Mouse (Mus musculus): ENCODE data around the gene Stab2. TPM values are rescaled to one million over a fixed set of nuclear protein-coding genes. Genes with fewer than 3 reads are reported as not detected.

Stab2 gene
- polyA plus RNA-seq, 1 experiment from 2014 or later: 0.26 TPM

- H3K27ac ChIP-seq (replicated peaks): no peak overlapping the region
- no peaks in the 10 kb centered on the region for H3K9me3 ChIP-seq
- no peak overlapping the region for H3K4me3 ChIP-seq
- no peak for DNase-seq (ENCODE audit: low spot score)
- H3K36me3 ChIP-seq (replicated peaks): no peaks in the 10 kb centered on the region
- no peaks in the 10 kb centered on the region for H3K4me1 ChIP-seq
- 90% methylated on average over 7 of the region's 7 CpGs for WGBS
- no peaks in the 10 kb centered on the region for H3K27me3 ChIP-seq (replicated peaks; ENCODE audit: low read depth, poor library complexity, severe bottlenecking)
These were observed 129.1 kb downstream of the Stab2 start for GRCm38 (mm10) chr10:86878721-86879120.

GRCm38 (mm10) chr10:86872591-86872990 lies 135.2 kb downstream of the Stab2 start:
- Histone ChIP-seq H3K4me1 (no peaks in the 10 kb centered on the region), H3K36me3 (replicated peaks) (no peaks in the 10 kb centered on the region), H3K9me3 (no peaks in the 10 kb centered on the region), H3K27me3 (replicated peaks; ENCODE audit: low read depth, poor library complexity, severe bottlenecking) (no peaks in the 10 kb centered on the region), H3K27ac (replicated peaks) (no peak overlapping the region), H3K4me3 (no peak overlapping the region)
- WGBS: 77% methylated on average over 5 of the region's 5 CpGs
- no peak for DNase-seq (ENCODE audit: low spot score)

- Histone ChIP-seq H3K36me3 (replicated peaks) (no peaks in the 10 kb centered on the region), H3K27me3 (replicated peaks; ENCODE audit: low read depth, poor library complexity, severe bottlenecking) (no peaks in the 10 kb centered on the region), H3K4me3 (no peak overlapping the region), H3K4me1 (no peaks in the 10 kb centered on the region), H3K27ac (replicated peaks) (no peak overlapping the region), H3K9me3 (no peaks in the 10 kb centered on the region)
- 78% methylated on average over 7 of the region's 7 CpGs for WGBS
- no peak for DNase-seq (ENCODE audit: low spot score)
These were observed 135.7 kb downstream of the Stab2 start for GRCm38 (mm10) chr10:86872121-86872520.

GRCm38 (mm10) chr10:86863429-86863828 lies 144.4 kb downstream of the Stab2 start:
- no peaks in the 10 kb centered on the region for H3K9me3 ChIP-seq
- H3K27ac ChIP-seq (replicated peaks): no peak overlapping the region
- 83% methylated on average over 6 of the region's 6 CpGs for WGBS

GRCm38 (mm10) chr10:86862496-86862895 lies 145.3 kb downstream of the Stab2 start:
- Histone ChIP-seq H3K27me3 (replicated peaks; ENCODE audit: low read depth, poor library complexity, severe bottlenecking) (no peaks in the 10 kb centered on the region), H3K4me3 (no peak overlapping the region), H3K36me3 (replicated peaks) (no peaks in the 10 kb centered on the region), H3K4me1 (no peaks in the 10 kb centered on the region), H3K27ac (replicated peaks) (no peak overlapping the region), H3K9me3 (no peaks in the 10 kb centered on the region)
- 91% methylated on average over 6 of the region's 6 CpGs for WGBS
- DNase-seq (ENCODE audit: low spot score): no peak

More at GRCm38 (mm10) chr10:86863429-86863828, 144.4 kb downstream of the Stab2 start:
- H3K4me3 ChIP-seq: no peak overlapping the region
- no peaks in the 10 kb centered on the region for H3K27me3 ChIP-seq (replicated peaks; ENCODE audit: low read depth, poor library complexity, severe bottlenecking)
- H3K4me1 ChIP-seq: no peaks in the 10 kb centered on the region
- DNase-seq (ENCODE audit: low spot score): no peak
- H3K36me3 ChIP-seq (replicated peaks): no peaks in the 10 kb centered on the region

- H3K27ac ChIP-seq (replicated peaks): no peak overlapping the region
- no peaks in the 10 kb centered on the region for H3K36me3 ChIP-seq (replicated peaks)
- WGBS: 79% methylated on average over 4 of the region's 4 CpGs
- H3K4me1 ChIP-seq: no peaks in the 10 kb centered on the region
- DNase-seq (ENCODE audit: low spot score): no peak
- no peaks in the 10 kb centered on the region for H3K9me3 ChIP-seq
- H3K27me3 ChIP-seq (replicated peaks; ENCODE audit: low read depth, poor library complexity, severe bottlenecking): no peaks in the 10 kb centered on the region
- H3K4me3 ChIP-seq: no peak overlapping the region
These were observed 147.4 kb downstream of the Stab2 start for GRCm38 (mm10) chr10:86860396-86860795.

- DNase-seq (ENCODE audit: low spot score): no peak
- H3K36me3 ChIP-seq (replicated peaks): no peaks in the 10 kb centered on the region
- no peak overlapping the region for H3K4me3 ChIP-seq
- no peaks in the 10 kb centered on the region for H3K9me3 ChIP-seq
- no peaks in the 10 kb centered on the region for H3K4me1 ChIP-seq
- no peaks in the 10 kb centered on the region for H3K27me3 ChIP-seq (replicated peaks; ENCODE audit: low read depth, poor library complexity, severe bottlenecking)
- WGBS: 81% methylated on average over 3 of the region's 3 CpGs
- H3K27ac ChIP-seq (replicated peaks): no peak overlapping the region
These were observed 154.4 kb downstream of the Stab2 start for GRCm38 (mm10) chr10:86853433-86853832.

- WGBS: 84% methylated on average over 6 of the region's 6 CpGs
- no peaks in the 10 kb centered on the region for H3K27me3 ChIP-seq (replicated peaks; ENCODE audit: low read depth, poor library complexity, severe bottlenecking)
- H3K36me3 ChIP-seq (replicated peaks): no peaks in the 10 kb centered on the region
- DNase-seq (ENCODE audit: low spot score): no peak
- no peaks in the 10 kb centered on the region for H3K4me1 ChIP-seq
- H3K4me3 ChIP-seq: no peak overlapping the region
- H3K27ac ChIP-seq (replicated peaks): no peak overlapping the region
- H3K9me3 ChIP-seq: no peaks in the 10 kb centered on the region
These were observed 155.7 kb downstream of the Stab2 start for GRCm38 (mm10) chr10:86852160-86852559.

- no peaks in the 10 kb centered on the region for H3K36me3 ChIP-seq (replicated peaks)
- no peaks in the 10 kb centered on the region for H3K27me3 ChIP-seq (replicated peaks; ENCODE audit: low read depth, poor library complexity, severe bottlenecking)
- no peaks in the 10 kb centered on the region for H3K4me1 ChIP-seq
- no peak overlapping the region for H3K4me3 ChIP-seq
- DNase-seq (ENCODE audit: low spot score): no peak
- H3K9me3 ChIP-seq: no peaks in the 10 kb centered on the region
- 85% methylated on average over 4 of the region's 4 CpGs for WGBS
- H3K27ac ChIP-seq (replicated peaks): no peak overlapping the region
These were observed 158.3 kb downstream of the Stab2 start for GRCm38 (mm10) chr10:86849508-86849907.

GRCm38 (mm10) chr10:86849087-86849486 lies 158.7 kb downstream of the Stab2 start:
- WGBS: 93% methylated on average over 4 of the region's 4 CpGs
- H3K4me3 ChIP-seq: no peak overlapping the region
- H3K9me3 ChIP-seq: no peaks in the 10 kb centered on the region
- no peaks in the 10 kb centered on the region for H3K36me3 ChIP-seq (replicated peaks)
- DNase-seq (ENCODE audit: low spot score): no peak
- H3K27me3 ChIP-seq (replicated peaks; ENCODE audit: low read depth, poor library complexity, severe bottlenecking): no peaks in the 10 kb centered on the region
- H3K4me1 ChIP-seq: no peaks in the 10 kb centered on the region
- no peak overlapping the region for H3K27ac ChIP-seq (replicated peaks)

- WGBS: 82% methylated on average over 9 of the region's 9 CpGs
- no peaks in the 10 kb centered on the region for H3K27me3 ChIP-seq (replicated peaks; ENCODE audit: low read depth, poor library complexity, severe bottlenecking)
- H3K36me3 ChIP-seq (replicated peaks): no peaks in the 10 kb centered on the region
- DNase-seq (ENCODE audit: low spot score): no peak
- no peaks in the 10 kb centered on the region for H3K4me1 ChIP-seq
- H3K27ac ChIP-seq (replicated peaks): no peak overlapping the region
- no peak overlapping the region for H3K4me3 ChIP-seq
- no peaks in the 10 kb centered on the region for H3K9me3 ChIP-seq
These were observed 160.8 kb downstream of the Stab2 start for GRCm38 (mm10) chr10:86846926-86847467.

- Histone ChIP-seq H3K4me3 (no peak overlapping the region), H3K36me3 (replicated peaks) (no peaks in the 10 kb centered on the region), H3K27ac (replicated peaks) (no peak overlapping the region), H3K4me1 (no peaks in the 10 kb centered on the region), H3K9me3 (no peaks in the 10 kb centered on the region), H3K27me3 (replicated peaks; ENCODE audit: low read depth, poor library complexity, severe bottlenecking) (no peaks in the 10 kb centered on the region)
- WGBS: 75% methylated on average over 5 of the region's 5 CpGs
- no peak for DNase-seq (ENCODE audit: low spot score)
These were observed 165.2 kb downstream of the Stab2 start for GRCm38 (mm10) chr10:86842659-86843058.

- DNase-seq (ENCODE audit: low spot score): no peak
- Histone ChIP-seq H3K36me3 (replicated peaks) (peaks cover 10% of the 10 kb centered on the region; the same call in 1 of the 2 replicates), H3K4me3 (no peak overlapping the region), H3K9me3 (no peaks in the 10 kb centered on the region), H3K27ac (replicated peaks) (no peak overlapping the region), H3K27me3 (replicated peaks; ENCODE audit: low read depth, poor library complexity, severe bottlenecking) (no peaks in the 10 kb centered on the region), H3K4me1 (peaks cover 13% of the 10 kb centered on the region)
- WGBS: 89% methylated on average over 6 of the region's 6 CpGs
These were observed 169.0 kb downstream of the Stab2 start for GRCm38 (mm10) chr10:86838827-86839226.

Measured in embryonic facial prominence, embryonic 10.5 days (tissue).